Mouse (Mus musculus): ENCODE results near the gene Crnkl1.

GRCm38 (mm10) chr2:145903983-145904616 lies 30.7 kb downstream of the Crnkl1 start:
- TF ChIP-seq CTCF (IDR thresholded peaks at IDR 0.05) = no peak
- TF ChIP-seq EP300 (IDR thresholded peaks at IDR 0.05) = no peak
